Mouse (Mus musculus) olfactory bulb, adult 2 months (tissue): ENCODE data around the gene Snrnp35. TPM values are rescaled to one million over a fixed set of nuclear protein-coding genes. Genes with fewer than 3 reads are reported as not detected.

Source experiments
- H3K27ac ChIP-seq: fragments of 200-500 bp; 2 replicates; pipeline ENCODE4 v1.5.1; 2012; ENCODE audit warnings: low read depth, low read length; ENCODE audit not compliant: insufficient read depth
- H3K4me1 ChIP-seq: fragments of 200-500 bp; 2 replicates; pipeline ENCODE4 v1.6.1; 2012; ENCODE audit warnings: low read length; ENCODE audit not compliant: control insufficient read depth, insufficient read depth
- H3K4me3 ChIP-seq: fragments of 200-500 bp; 2 replicates; pipeline ENCODE4 v1.5.1; 2012; ENCODE audit warnings: mild to moderate bottlenecking, low read depth, low read length, moderate library complexity; ENCODE audit not compliant: insufficient read depth
- CTCF ChIP-seq: fragments of 200-500 bp; IDR thresholded peaks from 2 replicates; pipeline ENCODE4 v1.5.1; 2012; ENCODE audit warnings: low read depth, mild to moderate bottlenecking, low read length, moderate library complexity; ENCODE audit not compliant: insufficient read depth
- POLR2A ChIP-seq: fragments of 200-500 bp; IDR thresholded peaks from 2 replicates; pipeline ENCODE4 v1.6.1; 2012; ENCODE audit warnings: mild to moderate bottlenecking, low read depth, low read length, moderate library complexity; ENCODE audit not compliant: insufficient read depth
- WGBS: fragments of 180-500 bp; shearing (Covaris S2); methylation state at CpG from one replicate; pipeline ENCODE4 v1.1.7; 2018; 5-methylcytosine and 5-hydroxymethylcytosine counted together
- polyA plus RNA-seq: library from polyadenylated mRNA; stranded (reverse); fragments of >200 nt; gene quantifications from 2 replicates; pipeline ENCODE4 v1.2.4, GENCODE M21; 2012; ENCODE audit warnings: low replicate concordance; ENCODE audit not compliant: missing spikeins, insufficient read depth, insufficient read length

Gene Snrnp35
- polyA plus RNA-seq, 1 experiment = not detected

- WGBS = 91% methylated on average over 5 of the region's 5 CpGs
- H3K4me3 ChIP-seq = no peak overlapping the region
- H3K27ac ChIP-seq = no peak overlapping the region
- TF ChIP-seq POLR2A (no peak), CTCF (no peak)
- H3K4me1 ChIP-seq = peaks cover 40% of the 10 kb centered on the region
Observed at GRCm38 (mm10) chr5:124524943-124525342, 42.0 kb downstream of the Snrnp35 start.

DNA sequence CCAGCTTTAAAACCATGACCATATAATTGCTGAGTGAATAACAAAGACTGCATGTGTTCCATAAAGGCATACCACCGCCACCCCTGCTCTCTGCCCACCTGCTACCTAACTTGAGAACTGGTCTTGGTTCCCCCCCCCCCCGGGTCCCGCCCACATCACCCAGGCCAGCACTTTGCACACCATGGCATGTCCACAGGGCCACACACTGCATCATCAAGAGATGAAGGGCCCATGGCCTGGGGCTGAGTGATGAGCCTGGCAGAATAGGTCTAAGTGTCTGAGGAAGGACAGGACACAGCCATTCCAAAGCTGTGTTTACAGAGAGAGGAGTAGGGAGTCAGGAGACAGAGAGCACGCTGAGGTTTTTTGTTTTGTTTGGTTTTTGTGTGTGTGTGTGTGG lies 45.4 kb downstream of the Snrnp35 start:
- TF ChIP-seq CTCF (no peak), POLR2A (no peak)
- 58% methylated on average over 4 of the region's 4 CpGs for whole genome bisulfite sequencing
- Histone ChIP-seq H3K4me1 (peaks cover 40% of the 10 kb centered on the region), H3K27ac (no peak overlapping the region; the same call in 1 of the 2 replicates), H3K4me3 (peak overlapping the region; percentile 58)

GRCm38 (mm10) chr5:124528791-124529190 lies 45.9 kb downstream of the Snrnp35 start:
- 18% methylated on average over 9 of the region's 9 CpGs for WGBS
- Histone ChIP-seq H3K4me3 (peak overlapping the region; percentile 58), H3K4me1 (peaks cover 40% of the 10 kb centered on the region), H3K27ac (peak overlapping the region; percentile 6; the same call in 1 of the 2 replicates)
- TF ChIP-seq POLR2A (no peak), CTCF (no peak)

DNA sequence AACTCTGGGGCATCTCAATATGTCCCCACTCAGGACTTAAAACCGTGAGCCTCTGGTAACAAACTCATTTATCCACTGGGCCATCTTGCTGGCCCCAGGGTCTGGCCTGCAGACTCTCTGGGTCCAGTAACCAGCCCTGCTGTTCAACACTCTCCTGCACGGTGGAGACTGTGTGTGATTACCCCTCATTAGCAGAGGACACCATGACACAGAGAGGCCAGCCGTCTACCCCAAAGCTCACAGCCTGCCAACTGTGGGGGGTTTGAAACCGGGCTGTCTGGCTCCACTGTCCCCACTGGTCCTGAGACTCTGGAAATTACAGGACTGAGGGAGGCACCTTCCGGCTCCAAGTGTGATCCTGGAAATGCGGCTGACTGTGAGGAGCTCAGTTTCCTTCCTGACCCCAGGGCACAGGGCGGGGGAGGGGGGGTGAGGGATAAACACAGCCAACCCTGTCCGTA lies 46.3 kb downstream of the Snrnp35 start:
- 34% methylated on average over 8 of the region's 8 CpGs for WGBS
- Histone ChIP-seq H3K27ac (0 out of 2 replicates have a peak overlapping the region, but pooled peaks have one; percentile 7), H3K4me1 (peaks cover 40% of the 10 kb centered on the region), H3K4me3 (peak overlapping the region; percentile 58)
- no peak for TF ChIP-seq POLR2A
- TF ChIP-seq CTCF = no peak

GRCm38 (mm10) chr5:124529697-124530096 lies 46.8 kb downstream of the Snrnp35 start:
- Histone ChIP-seq H3K4me1 (peaks cover 38% of the 10 kb centered on the region), H3K4me3 (peak overlapping the region; percentile 58), H3K27ac (no peak overlapping the region)
- TF ChIP-seq POLR2A (no peak), CTCF (no peak)
- 52% methylated on average over 8 of the region's 8 CpGs for WGBS

GRCm38 (mm10) chr5:124530655-124531582 lies 48.0 kb downstream of the Snrnp35 start, which contains the start of gene Rilpl1:
TSS of gene Rilpl1 (minus strand) at chr5:124531391.
- peak within 1 kb of the TSS; percentile 45 for H3K27ac ChIP-seq
- WGBS = under 1% methylated on average over 91 of the region's 96 CpGs
- H3K4me1 ChIP-seq = peaks cover 33% of the 10 kb centered on the region
- H3K4me3 ChIP-seq = peak within 1 kb of the TSS; percentile 58
- TF ChIP-seq CTCF (no peak), POLR2A (peak; percentile 28; the same call in 1 of the 2 replicates)

GRCm38 (mm10) chr5:124531583-124531930 lies 48.6 kb downstream of the Snrnp35 start:
- peak overlapping the region; percentile 58 for H3K4me3 ChIP-seq
- H3K4me1 ChIP-seq = peaks cover 27% of the 10 kb centered on the region
- peak overlapping the region; percentile 45; the same call in 1 of the 2 replicates for H3K27ac ChIP-seq
- TF ChIP-seq CTCF (no peak), POLR2A (no peak)
- 12% methylated on average over 14 of the region's 14 CpGs for WGBS

- 52% methylated on average over 7 of the region's 7 CpGs for WGBS
- TF ChIP-seq CTCF = no peak
- no peak for TF ChIP-seq POLR2A
- Histone ChIP-seq H3K4me1 (peaks cover 31% of the 10 kb centered on the region), H3K27ac (no peak overlapping the region), H3K4me3 (no peak overlapping the region)
Observed at GRCm38 (mm10) chr5:124532451-124532850, 49.5 kb downstream of the Snrnp35 start.

GRCm38 (mm10) chr5:124535016-124535415 lies 52.1 kb downstream of the Snrnp35 start:
- Histone ChIP-seq H3K4me3 (no peak overlapping the region), H3K4me1 (peaks cover 9% of the 10 kb centered on the region), H3K27ac (no peak overlapping the region)
- no peak for TF ChIP-seq CTCF
- TF ChIP-seq POLR2A = no peak
- 69% methylated on average over 5 of the region's 5 CpGs for WGBS

- Histone ChIP-seq H3K4me1 (peaks cover 6% of the 10 kb centered on the region), H3K27ac (peak overlapping the region; percentile 51; the same call in 1 of the 2 replicates), H3K4me3 (peak overlapping the region; percentile 2; the same call in 1 of the 2 replicates)
- 6% methylated on average over 16 of the region's 17 CpGs for WGBS
- TF ChIP-seq CTCF (no peak), POLR2A (no peak)
Observed at GRCm38 (mm10) chr5:124536776-124537175, 53.8 kb downstream of the Snrnp35 start.
